Mouse (Mus musculus) spleen, embryonic (tissue): ENCODE data around the gene Maneal.

ENCODE experiments used
- CTCF ChIA-PET: fragments of 350-600 bp; sonication (Branson Sonifier 250); formaldehyde crosslinking; loops from one replicate; lab custom pipeline; 2022; lab: Charles Lee

The Maneal gene

GRCm38 (mm10) chr4:124861283-124862188 is at the start of gene Maneal:
Maneal (minus strand) TSS chr4:124862171.
- CTCF ChIA-PET, result interaction anchor here (0.5 kb wide), 2 partner anchors 988 to 1606 kb away, joined by 4 to 7 read pairs; no protein-coding TSS in a partner anchor

GRCm38 (mm10) chr4:124905971-124906822 is 44.2 kb upstream of the Maneal start:
- CTCF ChIA-PET, result no interaction called here

GRCm38 (mm10) chr4:124905417-124905816 is 43.4 kb upstream of the Maneal start:
- CTCF ChIA-PET, result interaction anchor here (0.6 kb wide), 1 partner anchor 140 kb away, joined by 6 read pairs; no protein-coding TSS in a partner anchor

GRCm38 (mm10) chr4:124899906-124900305 is 37.9 kb upstream of the Maneal start:
- CTCF ChIA-PET, result no interaction called here

- CTCF ChIA-PET, result no interaction called here
These were observed 36.5 kb upstream of the Maneal start for GRCm38 (mm10) chr4:124898428-124898827.

- CTCF ChIA-PET, result no interaction called here
These were observed 32.8 kb upstream of the Maneal start for GRCm38 (mm10) chr4:124894508-124895428.

- CTCF ChIA-PET, result no interaction called here
These were observed 31.8 kb upstream of the Maneal start for GRCm38 (mm10) chr4:124893769-124894168.

- CTCF ChIA-PET, result interaction anchor here (0.7 kb wide), 1 partner anchor 24 kb away, joined by 3 read pairs; no protein-coding TSS in a partner anchor
These were observed 28.9 kb upstream of the Maneal start for GRCm38 (mm10) chr4:124890831-124891230.

- CTCF ChIA-PET, result no interaction called here
These were observed 28.0 kb upstream of the Maneal start for GRCm38 (mm10) chr4:124889935-124890334.

- CTCF ChIA-PET, result no interaction called here
These were observed 26.7 kb upstream of the Maneal start for GRCm38 (mm10) chr4:124888702-124889101.

- CTCF ChIA-PET, result no interaction called here
These were observed 20.3 kb upstream of the Maneal start for GRCm38 (mm10) chr4:124882151-124882729.

GRCm38 (mm10) chr4:124881341-124881908 is 19.5 kb upstream of the Maneal start:
- CTCF ChIA-PET, result no interaction called here

GRCm38 (mm10) chr4:124880599-124880998 is 18.6 kb upstream of the Maneal start, which contains the start of gene Epha10:
Epha10 (plus strand) TSS chr4:124880899.
- CTCF ChIA-PET, result no interaction called here

GRCm38 (mm10) chr4:124872719-124873118 is 10.7 kb upstream of the Maneal start:
- CTCF ChIA-PET, result no interaction called here

- CTCF ChIA-PET, result interaction anchor here (0.5 kb wide), 1 partner anchor 989 kb away, joined by 7 read pairs; no protein-coding TSS in a partner anchor
These were observed 1.5 kb downstream of the Maneal start for GRCm38 (mm10) chr4:124860446-124860845.

- CTCF ChIA-PET, result no interaction called here
These were observed 3.6 kb downstream of the Maneal start for GRCm38 (mm10) chr4:124858370-124858769.

GRCm38 (mm10) chr4:124856294-124856693 is 5.7 kb downstream of the Maneal start:
- CTCF ChIA-PET, result no interaction called here

GRCm38 (mm10) chr4:124850933-124851658 is 10.9 kb downstream of the Maneal start, which contains the start of gene 1110065P20Rik:
1110065P20Rik (minus strand) TSS chr4:124851196.
- CTCF ChIA-PET, result interaction anchor here (0.7 kb wide), 1 partner anchor 187 kb away, joined by 6 read pairs; no protein-coding TSS in a partner anchor

- CTCF ChIA-PET, result no interaction called here
These were observed 11.6 kb downstream of the Maneal start, which contains the start of gene Yrdc for GRCm38 (mm10) chr4:124850261-124850913. Yrdc (plus strand) TSS chr4:124850679.
